Mouse (Mus musculus) liver, postnatal 0 days (tissue): ENCODE measurements around the gene Stk25.

Experiments used
- CTCF ChIP-seq: sonication (generic); IDR thresholded peaks from 2 replicates; pipeline ENCODE4 v1.5.1; 2016; ENCODE audit warnings: antibody characterized with exemption, low read depth
- EP300 ChIP-seq: IDR thresholded peaks from 2 replicates; pipeline ENCODE4 v1.6.1; 2016; ENCODE audit warnings: antibody characterized with exemption, low read depth, mild to moderate bottlenecking

DNA sequence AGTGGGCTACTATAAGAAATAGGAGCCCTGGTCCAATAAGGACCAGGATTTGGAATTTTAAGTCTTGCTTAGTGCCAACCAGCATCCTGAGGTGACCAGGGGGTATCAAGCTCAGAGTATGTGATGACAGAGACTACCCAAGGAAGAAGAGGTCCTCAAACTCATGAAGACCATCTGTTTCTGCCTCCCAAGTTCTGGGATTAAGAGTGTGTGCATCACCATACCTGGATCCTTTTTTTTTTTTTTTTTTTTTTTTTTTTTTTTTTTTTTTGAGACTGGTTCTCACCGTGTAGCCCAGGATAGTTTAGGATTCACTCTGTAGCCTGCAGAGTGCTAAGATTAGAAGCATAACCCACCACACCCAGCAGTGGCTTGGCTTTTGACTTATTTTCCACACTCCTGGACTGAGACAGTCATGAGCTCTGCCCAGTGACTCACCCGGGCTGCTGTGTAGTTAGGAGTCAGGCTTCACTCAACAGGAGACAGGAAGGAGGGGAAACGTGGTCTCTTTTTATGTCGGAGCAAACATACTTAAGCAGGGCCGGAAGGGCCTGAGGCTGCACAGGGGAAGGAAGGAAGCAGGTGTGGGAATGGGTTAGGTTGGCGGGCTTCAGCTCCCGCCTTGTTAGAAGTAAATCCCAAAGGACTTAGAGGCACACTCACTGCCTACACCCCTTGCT, 21.6 kb upstream of the Stk25 start:
- no peak for TF ChIP-seq CTCF
- TF ChIP-seq EP300, result no peak
